Mouse (Mus musculus): ENCODE data around the gene Camk2n2. TPM values are rescaled to one million over a fixed set of nuclear protein-coding genes. Genes with fewer than 3 reads are reported as not detected.
"Not testable (repeated sequence)": the region's sequence is repeated elsewhere in the genome, so short reads cannot be mapped to it uniquely, and the experiment has no call there.

Gene Camk2n2
- 100 to 1,000 TPM in 1 of 2 experiments, 10 to 100 TPM in 1; 45.6 to 212 TPM for total RNA-seq (2021)
- long read RNA-seq, experiment 1, transcript Camk2n2-201 (2 exons, 1,291 nt), result major isoform, 38 of 72 reads
- long read RNA-seq, experiment 1, partial matches to known transcripts, result 7 of 72 reads
- long read RNA-seq, experiment 1, other reads (novel, unspliced or antisense), result 27 of 72 reads
- long read RNA-seq, experiment 2, transcript Camk2n2-201 (2 exons, 1,291 nt), result major isoform, 13 of 16 reads
- long read RNA-seq, experiment 2, partial matches to known transcripts, result 0 of 16 reads
- long read RNA-seq, experiment 2, other reads (novel, unspliced or antisense), result 3 of 16 reads

DNA sequence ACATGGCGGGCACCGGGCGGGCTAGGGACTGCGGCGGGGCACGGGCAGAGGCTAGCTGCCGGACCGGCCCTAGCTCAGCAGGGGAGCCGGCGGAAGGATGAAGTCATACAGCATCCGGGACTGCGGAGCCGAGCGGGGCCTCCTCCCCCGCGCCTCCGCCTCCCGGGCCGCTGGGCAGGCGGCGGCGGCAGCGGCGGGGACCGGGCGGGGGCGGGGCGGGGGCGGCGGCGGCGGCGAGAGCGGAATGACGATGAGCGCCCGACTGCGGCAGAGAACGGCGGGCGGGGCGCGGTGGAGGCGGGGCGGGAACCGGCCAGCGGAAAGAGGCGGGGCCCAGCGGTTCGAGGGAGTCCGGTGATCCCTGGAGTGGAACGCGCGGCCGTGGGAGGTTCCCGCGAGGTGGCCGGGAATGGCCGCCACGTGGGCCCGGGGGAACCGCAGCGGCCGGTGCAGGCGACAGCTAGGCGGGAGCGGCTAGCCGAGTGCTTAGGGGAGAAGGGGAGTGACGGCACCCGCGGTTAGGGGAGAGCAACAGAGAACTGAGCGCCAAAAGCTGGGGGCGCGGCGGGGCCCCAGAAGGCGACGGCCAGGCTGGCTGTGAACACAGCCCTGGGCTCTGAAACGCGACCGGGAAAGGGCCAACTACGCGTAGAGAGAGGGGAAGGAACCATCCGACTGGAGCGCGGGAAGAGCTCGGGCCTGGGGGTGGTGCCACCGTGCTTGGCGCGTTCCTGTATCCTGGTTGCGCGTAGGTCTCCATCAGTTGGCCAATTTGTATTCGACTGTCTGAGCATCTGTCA lies at the start of gene Camk2n2:
Camk2n2 (minus strand) TSS at position 97 of the 800 bp plus-strand sequence.
- DNase-seq (ENCODE audit: low spot score in 2 of 2), result peak; percentile 80 to 81

DNA sequence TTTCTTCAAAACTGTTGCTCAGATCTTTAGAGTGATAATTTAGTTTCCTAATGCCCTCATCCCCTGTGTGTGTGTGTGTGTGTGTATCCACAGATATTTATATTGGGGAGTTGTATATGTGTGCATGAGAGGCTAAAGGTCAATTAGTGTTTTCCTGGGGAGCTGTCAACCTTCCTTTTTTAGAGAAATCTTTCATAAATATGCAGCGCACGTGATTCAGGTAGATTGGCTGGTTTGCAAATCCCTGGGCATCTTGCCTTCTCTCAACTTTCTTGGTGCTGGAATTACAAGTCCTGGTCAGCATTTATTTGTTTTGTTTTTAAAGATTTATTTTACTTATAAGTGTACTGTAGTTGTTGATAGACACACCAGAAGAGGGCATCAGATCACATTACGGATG lies 49.2 kb upstream of the Camk2n2 start:
- no peak for DNase-seq (ENCODE audit: low spot score in 2 of 2)

DNA sequence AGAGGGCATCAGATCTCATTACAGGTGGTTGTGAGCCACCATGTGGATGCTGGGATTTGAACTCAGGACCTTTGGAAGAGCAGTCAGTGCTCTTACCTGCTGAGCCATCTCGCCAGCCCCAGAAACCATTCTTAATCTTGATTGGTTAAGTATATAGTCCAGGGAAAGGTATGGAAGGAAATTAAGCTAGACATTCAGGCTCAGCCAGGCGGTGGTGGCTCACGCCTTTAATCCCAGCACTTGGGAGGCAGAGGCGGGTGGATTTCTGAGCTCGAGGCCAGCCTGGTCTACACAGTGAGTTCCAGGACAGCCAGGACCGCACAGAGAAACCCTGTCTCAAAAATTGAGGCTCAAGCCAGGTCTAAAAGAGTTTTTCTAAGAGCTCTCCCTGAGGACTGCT lies 46.9 kb upstream of the Camk2n2 start, which contains the start of gene Eif4g1:
Eif4g1 (plus strand) TSS at position 301 of the 400 bp plus-strand sequence.
- DNase-seq (ENCODE audit: low spot score in 2 of 2), result not testable (repeated sequence)

DNA sequence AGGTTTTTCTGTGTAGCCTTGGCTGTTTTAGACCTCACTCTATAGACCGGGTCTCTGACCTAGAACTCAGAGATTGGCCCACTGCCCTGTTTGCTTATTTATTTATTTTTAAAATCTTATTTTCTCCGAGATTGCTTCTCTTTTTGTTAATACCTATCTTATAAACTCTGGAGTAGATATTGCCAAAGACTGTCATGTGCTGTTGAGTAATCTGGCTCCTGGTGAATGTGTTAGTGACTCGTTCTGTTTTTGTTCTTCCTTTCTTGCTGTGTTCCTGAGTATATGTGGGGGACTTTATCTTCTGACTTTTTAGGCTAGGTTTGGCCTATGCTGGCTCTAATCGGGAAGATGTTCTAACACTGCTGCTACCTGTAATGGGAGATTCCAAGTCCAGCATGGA lies 36.6 kb upstream of the Camk2n2 start:
- no peak for DNase-seq (ENCODE audit: low spot score in 2 of 2)

DNA sequence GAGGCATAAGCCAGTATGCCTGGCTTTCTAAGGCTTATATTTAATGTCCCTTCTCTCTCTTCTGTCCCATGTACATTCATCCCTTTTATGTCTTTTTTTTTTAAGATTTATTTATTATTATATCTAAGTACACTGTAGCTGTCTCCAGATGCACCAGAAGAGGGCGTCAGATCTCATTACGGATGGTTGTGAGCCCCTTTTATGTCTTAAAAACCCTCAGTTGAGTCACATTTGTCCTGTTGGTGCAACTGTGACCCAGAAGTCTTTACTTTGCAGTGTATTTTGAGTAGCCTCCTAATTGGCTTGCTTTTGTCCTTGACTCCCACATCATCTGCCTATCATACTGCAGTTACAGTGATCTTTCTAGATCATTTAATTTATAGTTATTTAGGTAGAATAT lies 32.2 kb upstream of the Camk2n2 start:
- no peak for DNase-seq (ENCODE audit: low spot score in 2 of 2)

DNA sequence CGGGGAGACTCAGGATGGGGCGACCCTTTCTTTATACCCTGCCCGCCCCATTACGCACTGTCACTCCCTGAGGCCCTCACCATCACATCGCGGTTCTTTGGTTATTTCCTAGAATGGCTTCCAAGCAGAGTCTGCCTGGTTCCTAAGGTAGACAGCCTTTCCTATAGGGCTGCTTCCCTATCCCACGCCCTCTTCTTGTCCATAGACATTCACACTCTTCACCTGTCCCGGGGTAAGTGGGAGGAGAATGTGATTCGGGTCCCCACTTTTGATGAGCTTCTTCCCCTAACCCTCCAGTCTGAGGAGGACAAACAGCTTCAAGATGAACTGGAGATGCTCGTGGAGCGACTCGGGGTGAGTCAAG lies 30.8 kb upstream of the Camk2n2 start:
- no peak for DNase-seq (ENCODE audit: low spot score in 2 of 2)

DNA sequence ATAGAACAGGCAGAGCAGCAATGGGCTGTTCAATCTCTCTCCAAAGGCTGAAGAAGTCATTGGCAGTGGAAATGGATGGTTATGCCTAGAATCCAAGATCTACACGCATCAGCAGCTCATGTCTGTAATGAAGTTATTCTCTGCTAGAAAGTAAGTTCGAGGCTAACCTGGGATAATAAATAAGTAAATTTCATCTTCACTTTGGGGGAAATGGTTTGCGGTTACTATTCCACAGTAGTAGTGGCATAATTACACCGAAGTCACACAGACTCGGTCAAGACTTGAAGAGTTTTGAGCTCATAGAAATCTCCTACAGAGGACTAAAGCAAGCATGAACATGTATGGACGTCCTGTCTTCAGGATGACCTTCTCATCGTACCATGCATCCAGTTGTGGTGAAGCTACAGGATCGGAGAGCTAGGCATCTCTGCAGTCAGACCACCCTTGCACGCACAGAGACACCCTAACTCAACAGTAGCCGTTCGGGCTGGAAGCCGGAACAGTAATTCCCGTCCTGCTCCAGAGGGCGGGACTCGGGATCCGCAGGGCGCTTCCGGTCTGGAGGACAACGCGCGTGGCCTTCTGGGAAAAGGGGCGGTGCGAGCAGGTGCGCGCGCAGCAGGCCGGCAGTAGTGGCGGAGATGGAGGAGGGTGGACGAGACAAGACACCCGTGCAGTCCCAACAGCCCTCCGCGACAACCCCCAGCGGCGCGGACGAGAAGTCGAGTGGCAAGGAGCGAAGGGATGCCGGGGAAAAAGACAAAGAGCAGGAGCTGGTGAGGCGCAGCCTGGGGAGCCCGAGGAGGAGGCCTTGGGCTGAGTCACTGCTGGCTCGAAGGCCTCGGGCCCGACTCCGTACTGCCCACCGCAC lies 30.2 kb upstream of the Camk2n2 start, which contains the start of gene Psmd2:
Psmd2 (plus strand) TSS at position 577 of the 871 bp plus-strand sequence.
- peak; percentile 98 for DNase-seq (ENCODE audit: low spot score in 2 of 2)

DNA sequence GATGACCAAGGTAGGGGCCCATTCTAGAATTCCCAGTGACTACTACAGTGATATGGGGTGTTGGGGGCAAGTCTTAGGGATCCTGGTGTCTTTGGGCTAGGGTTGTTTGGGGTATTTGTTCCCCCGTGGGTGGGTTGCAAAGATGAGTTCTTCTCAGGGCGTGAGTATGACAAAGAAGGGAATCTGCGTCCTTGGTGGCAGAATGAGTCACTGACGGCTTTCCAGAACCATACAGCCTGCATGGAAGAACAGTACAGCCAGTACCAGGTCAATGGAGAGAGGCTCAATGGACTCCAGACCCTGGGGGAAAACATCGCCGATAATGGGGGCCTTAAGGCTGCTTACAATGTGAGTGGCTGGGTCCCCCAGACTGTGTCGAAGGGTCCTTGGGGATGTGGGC lies 22.8 kb upstream of the Camk2n2 start:
- peak; percentile 24 to 40 for DNase-seq (ENCODE audit: low spot score in 2 of 2)

DNA sequence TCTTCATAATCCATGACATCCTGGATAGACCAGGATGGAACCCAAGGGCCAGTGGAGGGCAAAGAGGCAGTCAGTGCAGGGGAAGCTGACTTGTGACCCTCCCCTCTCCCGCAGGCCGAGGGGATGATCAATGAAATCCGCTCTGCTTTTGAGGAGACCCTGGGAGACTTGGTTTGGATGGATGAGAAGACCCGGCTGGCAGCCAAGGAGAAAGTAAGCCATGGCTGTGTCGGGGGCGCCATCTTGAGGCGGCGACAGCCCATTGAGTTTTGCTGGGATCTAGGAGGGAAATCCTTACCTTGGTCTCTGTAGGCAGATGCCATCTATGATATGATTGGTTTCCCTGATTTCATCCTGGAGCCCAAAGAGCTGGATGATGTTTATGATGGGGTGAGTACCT lies 21.1 kb upstream of the Camk2n2 start:
- peak; percentile 67 to 76 for DNase-seq (ENCODE audit: low spot score in 2 of 2)

DNA sequence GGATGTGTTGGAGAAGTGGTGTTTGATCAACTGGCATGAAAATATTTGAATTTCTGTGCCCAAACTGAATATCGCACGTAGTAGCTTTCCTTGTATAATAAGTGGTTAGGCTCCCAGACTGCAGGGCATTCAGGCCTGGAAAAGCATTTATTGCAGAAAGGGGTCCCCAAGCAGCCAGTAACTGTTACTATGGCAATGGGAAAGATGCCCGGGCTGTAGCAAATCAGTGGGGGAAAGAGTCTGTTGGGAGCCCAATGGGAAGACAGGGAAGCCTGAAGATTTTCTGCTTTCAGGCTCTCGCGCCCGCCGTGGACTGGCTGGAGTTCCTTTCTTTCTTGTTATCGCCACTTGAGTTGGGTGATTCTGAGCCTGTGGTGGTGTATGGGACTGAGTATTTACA lies 17.3 kb upstream of the Camk2n2 start:
- DNase-seq (ENCODE audit: low spot score in 2 of 2), result no peak

DNA sequence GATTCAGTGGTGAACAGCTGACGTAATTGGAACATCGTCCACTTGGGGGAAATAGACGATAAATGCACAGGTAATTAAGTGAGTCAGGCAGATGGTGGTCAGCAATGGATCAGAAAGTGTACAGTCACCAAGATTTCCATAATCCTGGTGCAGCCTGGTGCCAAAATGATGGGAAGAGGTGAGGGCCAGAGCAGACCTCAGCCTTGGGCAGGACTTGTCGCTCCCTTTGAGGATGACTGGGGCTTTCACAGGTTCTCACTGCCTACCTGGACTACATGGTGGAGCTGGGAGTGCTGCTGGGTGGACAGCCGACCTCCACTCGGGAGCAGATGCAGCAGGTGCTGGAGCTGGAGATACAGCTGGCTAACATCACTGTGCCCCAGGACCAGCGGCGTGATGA lies 16.3 kb upstream of the Camk2n2 start:
- DNase-seq (ENCODE audit: low spot score in 2 of 2), result no peak

DNA sequence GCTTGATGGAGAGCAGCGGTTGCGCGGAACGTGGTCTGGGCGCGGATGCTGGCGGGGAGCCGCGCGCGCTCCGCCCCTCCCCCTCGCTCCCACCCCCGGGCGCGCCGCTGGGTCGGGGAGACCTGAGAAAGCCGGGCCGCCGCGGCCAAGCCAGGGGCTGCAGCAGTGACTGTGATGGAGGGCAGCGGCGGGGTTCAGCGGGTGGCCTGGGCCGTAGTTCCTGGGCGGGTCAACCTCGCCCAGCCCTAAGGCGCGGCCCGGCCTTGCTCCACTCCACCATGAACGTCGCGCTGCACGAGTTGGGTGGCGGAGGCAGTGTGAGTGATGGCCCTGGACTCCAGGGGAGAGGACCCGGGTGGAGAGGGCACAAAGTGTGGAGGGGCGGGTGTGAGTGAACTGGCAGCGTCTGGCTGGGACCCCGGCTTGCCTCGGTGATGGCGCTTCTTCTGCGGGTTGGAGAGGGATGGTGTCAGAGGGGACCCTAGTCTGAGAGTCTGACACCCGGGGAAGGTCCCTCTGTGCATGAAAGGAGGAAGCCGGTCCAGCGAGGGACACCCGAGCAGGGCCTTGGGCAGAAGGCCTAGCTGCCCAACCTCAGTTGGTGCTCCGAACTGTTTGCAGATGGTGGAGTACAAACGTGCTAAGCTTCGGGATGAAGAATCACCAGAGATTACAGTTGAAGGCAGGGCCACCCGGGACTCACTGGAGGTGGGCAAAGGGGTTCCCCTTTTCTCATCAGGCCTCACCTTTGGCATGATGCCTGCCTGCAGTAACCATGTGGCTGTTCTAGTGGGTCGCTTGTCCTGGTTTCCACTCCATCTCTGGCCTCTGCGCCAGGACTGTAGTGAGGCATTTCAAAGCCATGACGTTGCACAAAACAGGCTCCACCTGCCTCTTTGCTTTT lies 8.9 kb upstream of the Camk2n2 start, which contains the start of gene Ece2:
Ece2 (plus strand) TSS at position 98 of the 904 bp plus-strand sequence.
- peak; percentile 23 to 35 for DNase-seq (ENCODE audit: low spot score in 2 of 2)

DNA sequence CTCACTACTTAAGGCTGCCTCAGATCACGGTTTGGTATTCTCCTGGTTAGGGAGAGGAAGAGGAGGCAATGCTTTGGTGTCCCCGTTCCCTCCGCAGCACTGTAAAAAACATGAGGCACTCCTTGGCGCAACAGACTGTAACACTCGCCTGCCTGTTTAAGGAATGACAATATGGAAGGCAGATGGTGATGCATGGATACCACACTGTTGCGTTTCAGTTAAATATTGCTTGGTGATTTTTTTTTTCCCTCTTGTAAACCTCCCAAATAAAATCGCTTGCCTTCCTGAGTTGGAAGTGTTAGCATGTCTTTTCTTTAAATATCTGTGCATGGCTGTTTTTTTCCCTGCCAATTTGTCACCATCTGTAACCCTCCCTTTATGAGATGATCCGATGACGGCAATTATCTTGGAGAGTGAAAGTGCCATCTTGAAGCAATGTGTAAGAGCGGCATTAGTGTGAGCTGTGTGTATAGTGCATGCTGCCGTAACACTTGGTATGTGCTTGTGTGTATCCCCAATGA lies 7.8 kb upstream of the Camk2n2 start:
- DNase-seq (ENCODE audit: low spot score in 2 of 2), result no peak

DNA sequence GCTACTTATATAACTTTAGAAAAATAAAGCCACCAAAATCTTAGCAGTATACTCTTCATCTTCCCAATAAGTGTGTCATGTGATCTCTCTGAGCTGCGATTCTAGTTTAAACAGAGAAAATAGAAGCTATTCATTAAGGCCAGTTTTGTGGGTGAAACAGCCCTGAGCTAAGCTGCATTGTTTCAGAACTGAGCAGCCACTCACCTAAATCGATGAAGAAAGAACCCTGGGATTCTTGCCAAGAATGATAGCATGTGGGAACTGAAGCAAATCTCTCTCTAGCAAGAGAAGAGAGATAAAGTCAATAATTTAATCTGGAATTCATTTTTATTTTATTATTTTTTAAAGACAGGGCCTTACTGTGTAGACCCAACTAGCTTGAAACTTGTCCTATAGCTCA lies 2.1 kb upstream of the Camk2n2 start:
- DNase-seq (ENCODE audit: low spot score in 2 of 2), result no peak

DNA sequence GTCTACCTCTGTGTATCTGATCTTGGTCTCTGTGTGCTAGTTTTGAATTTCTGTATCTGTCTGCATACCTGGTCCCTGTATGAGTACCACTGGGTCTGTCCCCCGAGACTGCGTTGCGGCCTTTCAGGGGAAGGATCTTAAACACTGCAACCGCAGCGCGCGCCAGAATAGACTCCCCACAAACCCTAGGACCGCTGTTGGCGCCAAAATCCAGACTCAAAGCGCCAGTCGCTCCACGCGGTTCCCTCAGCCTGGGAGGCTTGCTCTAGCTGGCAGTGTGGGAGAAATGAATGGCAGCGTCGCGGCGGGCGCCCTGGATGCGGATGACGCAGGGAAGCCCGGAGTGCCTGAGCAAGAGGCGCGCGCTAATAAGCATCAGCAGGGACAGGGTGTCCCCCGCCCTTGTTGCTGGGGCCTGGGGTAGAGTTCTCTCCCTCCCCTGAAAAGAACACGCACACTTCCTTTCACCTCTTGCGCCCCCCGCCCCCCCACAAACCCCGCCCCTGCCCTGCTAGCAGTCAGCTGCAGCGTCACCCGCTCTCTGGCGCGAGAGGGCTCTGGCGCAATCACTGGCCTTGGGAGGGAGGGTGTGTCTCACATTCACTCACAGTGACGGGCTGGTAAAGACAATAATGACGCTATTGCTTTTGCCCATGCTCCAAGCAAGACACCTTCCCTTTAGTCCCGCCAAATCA lies 1.1 kb upstream of the Camk2n2 start:
- DNase-seq (ENCODE audit: low spot score in 2 of 2), result peak; percentile 73 to 80

DNA sequence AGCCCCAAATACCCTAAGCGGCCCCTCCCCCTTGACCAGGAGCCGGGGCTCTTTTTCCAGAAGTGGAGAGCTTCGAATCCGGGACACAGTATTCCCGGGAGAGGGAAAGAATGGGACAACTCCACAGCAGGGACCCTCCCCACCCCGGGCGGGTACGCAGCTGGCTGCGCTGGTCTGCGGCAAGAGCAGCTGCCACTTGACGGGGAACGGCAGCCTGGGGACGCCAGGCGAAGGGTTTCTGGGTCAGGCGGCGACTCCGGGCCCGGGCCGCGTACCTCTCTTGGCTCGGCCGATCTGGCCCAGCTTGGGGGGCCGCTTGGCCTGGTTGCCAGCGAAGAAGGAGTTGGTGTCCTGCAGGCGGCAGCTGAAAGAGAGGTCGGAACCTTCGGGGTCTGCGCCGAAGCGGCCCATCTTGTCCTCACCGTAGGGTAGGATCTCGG lies 316 bp downstream of the Camk2n2 start:
- peak in 1 of 2 experiments; percentile 56 for DNase-seq (ENCODE audit: low spot score in 2 of 2)

DNA sequence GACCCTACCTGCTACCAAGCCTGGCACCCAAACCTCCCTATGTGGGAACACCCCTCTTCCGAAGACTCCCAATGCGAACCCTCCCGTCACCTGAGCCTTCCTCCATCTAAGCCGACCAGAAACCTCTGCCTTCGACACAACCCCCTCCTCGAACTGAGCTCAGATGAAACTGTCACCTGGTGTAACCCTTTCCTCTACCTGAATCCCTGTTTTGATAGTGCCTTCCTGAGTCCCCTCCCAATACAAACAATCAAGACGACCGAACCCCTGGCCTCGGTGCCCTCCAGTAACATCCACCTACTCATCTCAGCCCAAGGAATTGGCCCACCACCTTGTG lies 720 bp downstream of the Camk2n2 start:
- DNase-seq (ENCODE audit: low spot score in 2 of 2), result no peak

DNA sequence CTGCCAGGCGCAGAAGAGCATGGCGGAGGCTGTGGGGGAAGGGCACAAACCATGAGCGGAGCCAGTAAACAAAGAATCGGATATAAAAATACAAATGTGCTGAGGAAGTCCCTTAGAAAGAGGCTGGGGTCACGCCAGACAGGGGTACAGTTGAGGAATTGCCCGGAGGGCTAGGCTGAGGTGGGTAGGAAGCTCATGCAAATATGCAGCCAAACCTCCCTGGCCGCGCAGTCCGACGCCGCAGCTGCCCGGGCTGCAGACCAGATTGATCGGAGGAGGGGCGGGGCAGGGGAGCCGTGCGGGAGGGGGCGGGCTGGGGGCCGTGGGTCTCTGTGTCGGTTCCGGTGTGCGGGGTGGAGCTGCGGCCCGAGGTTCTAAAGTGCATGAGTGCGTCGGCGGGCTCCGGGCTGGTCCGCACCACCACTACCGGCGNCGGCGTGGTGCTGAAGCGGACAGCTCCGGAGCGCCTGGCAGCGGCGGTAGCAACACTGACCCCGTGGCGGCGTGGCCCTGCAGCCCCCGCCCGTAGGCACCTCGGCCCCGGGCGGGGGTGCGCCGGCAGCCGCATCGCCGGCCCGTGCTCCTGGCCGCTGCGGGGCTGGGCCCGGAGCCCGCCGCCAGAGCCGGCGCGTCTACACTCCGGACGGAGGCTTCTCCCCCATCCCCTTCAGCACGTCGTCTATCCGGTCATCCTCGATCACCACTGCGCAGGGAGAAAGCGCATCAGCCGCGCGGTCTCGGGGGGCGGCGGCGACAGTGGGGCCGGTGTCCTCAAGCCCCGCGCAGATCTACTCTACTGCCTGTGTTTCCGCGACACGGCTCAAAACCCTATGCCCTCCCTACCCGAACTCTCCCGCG lies 1.3 kb downstream of the Camk2n2 start:
- DNase-seq (ENCODE audit: low spot score in 2 of 2), result peak; percentile 19 to 38
